Mouse (Mus musculus) stomach, postnatal 0 days (tissue): Measurements from ENCODE around the gene Gpr179. TPM values are rescaled to one million over a fixed set of nuclear protein-coding genes. Genes with fewer than 3 reads are reported as not detected.
"Not testable (repeated sequence)": the region's sequence is repeated elsewhere in the genome, so short reads cannot be mapped to it uniquely, and the experiment has no call there.

ENCODE experiments used
- ATAC-seq: fragments of 200-750 bp; cut with Nextera tagmentation; 2 replicates; pipeline ENCODE4 v1.8.0; 2017; ENCODE audit not compliant: low FRiP score, low TSS enrichment
- DNase-seq: peaks from one replicate; pipeline ENCODE4 v3.0.0-alpha.2; 2016; ENCODE audit warnings: low spot score
- H3K27ac ChIP-seq: fragments of 300-500 bp; sonication (generic); replicated peaks from 2 replicates; pipeline ENCODE4 v1.5.1; 2014; ENCODE audit warnings: mild to moderate bottlenecking, control low read depth
- H3K27me3 ChIP-seq: fragments of 300-500 bp; sonication (generic); 2 replicates; pipeline ENCODE4 v1.6.1; 2014; ENCODE audit warnings: low read length; ENCODE audit not compliant: control insufficient read depth, insufficient read depth
- H3K36me3 ChIP-seq: fragments of 300-500 bp; sonication (generic); 2 replicates; pipeline ENCODE4 v1.6.1; 2014; ENCODE audit warnings: low read length, mixed read lengths; ENCODE audit not compliant: control insufficient read depth, insufficient read depth
- H3K4me1 ChIP-seq: fragments of 300-500 bp; sonication (generic); replicated peaks from 2 replicates; pipeline ENCODE4 v1.6.1; 2014; ENCODE audit warnings: antibody characterized with exemption; ENCODE audit not compliant: control insufficient read depth, insufficient read depth
- H3K4me2 ChIP-seq: fragments of 300-500 bp; sonication (generic); replicated peaks from 2 replicates; pipeline ENCODE4 v1.6.1; 2014; ENCODE audit warnings: low read depth, mild to moderate bottlenecking, control low read depth, moderate library complexity
- H3K4me3 ChIP-seq: fragments of 300-500 bp; sonication (generic); 2 replicates; pipeline ENCODE4 v1.5.1; 2014; ENCODE audit warnings: low read depth, low read length, control low read depth
- H3K9ac ChIP-seq: fragments of 300-500 bp; sonication (generic); 2 replicates; pipeline ENCODE4 v1.6.1; 2014; ENCODE audit warnings: mild to moderate bottlenecking, low read length, control low read depth, mixed read lengths
- H3K9me3 ChIP-seq: fragments of 300-500 bp; sonication (generic); 2 replicates; pipeline ENCODE4 v1.6.1; 2016; ENCODE audit warnings: low read length; ENCODE audit not compliant: control insufficient read depth
- CTCF ChIP-seq: IDR thresholded peaks from 2 replicates; pipeline ENCODE4 v1.5.1; 2016; ENCODE audit warnings: antibody characterized with exemption, low read depth, mild to moderate bottlenecking, moderate library complexity
- EP300 ChIP-seq: optimal IDR thresholded peaks from 2 replicates; pipeline ENCODE3; 2016; ENCODE audit warnings: antibody characterized with exemption
- WGBS: fragments of 180-500 bp; shearing (Covaris S2); extraction: QIAGEN DNeasy Blood & Tissue Kit; methylation state at CpG from one replicate; pipeline ENCODE4 v1.1.7; 2014; 5-methylcytosine and 5-hydroxymethylcytosine counted together
- polyA plus RNA-seq: library from polyadenylated mRNA; unstranded; fragments of >200 nt; fragmentation: Nextera tagmentation; extraction: Ambion mirVana; gene quantifications from 2 replicates; pipeline ENCODE4 v1.2.1, GENCODE M21; 2015

Gpr179 gene
- polyA plus RNA-seq, 1 experiment from 2014 or later = 0.23 TPM

DNA sequence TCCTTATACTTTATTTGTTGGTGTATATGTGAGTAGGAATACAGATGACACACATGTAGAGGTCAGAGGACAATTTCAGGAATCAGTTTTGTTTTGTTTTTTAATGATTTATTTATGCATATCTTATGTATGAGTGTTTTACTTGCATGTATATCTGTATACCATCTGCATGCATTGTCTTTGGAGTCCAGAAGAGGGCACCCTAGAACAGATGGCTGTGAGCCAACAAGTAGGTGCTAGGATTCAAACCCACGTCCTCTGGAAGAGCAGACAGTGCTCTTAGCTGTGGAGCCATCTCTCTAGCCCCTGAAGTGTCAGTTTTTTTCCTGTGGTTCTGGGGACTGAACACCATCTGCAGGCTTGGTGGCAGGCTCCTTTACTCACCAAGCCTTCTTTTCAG, 26.7 kb downstream of the Gpr179 start:
- no peaks in the 10 kb centered on the region for H3K4me1 ChIP-seq
- DNase-seq (no peak), ATAC-seq (no peak)
- no peaks in the 10 kb centered on the region for H3K27me3 ChIP-seq
- peaks cover 14% of the 10 kb centered on the region for H3K36me3 ChIP-seq
- no peak overlapping the region for H3K4me2 ChIP-seq
- WGBS = 68% methylated on average over 1 of the region's 1 CpGs
- TF ChIP-seq CTCF = peak; percentile 57
- TF ChIP-seq EP300 = no peak
- H3K9ac ChIP-seq = no peak overlapping the region
- no peak overlapping the region for H3K27ac ChIP-seq
- no peak overlapping the region for H3K4me3 ChIP-seq
- H3K9me3 ChIP-seq = no peaks in the 10 kb centered on the region

DNA sequence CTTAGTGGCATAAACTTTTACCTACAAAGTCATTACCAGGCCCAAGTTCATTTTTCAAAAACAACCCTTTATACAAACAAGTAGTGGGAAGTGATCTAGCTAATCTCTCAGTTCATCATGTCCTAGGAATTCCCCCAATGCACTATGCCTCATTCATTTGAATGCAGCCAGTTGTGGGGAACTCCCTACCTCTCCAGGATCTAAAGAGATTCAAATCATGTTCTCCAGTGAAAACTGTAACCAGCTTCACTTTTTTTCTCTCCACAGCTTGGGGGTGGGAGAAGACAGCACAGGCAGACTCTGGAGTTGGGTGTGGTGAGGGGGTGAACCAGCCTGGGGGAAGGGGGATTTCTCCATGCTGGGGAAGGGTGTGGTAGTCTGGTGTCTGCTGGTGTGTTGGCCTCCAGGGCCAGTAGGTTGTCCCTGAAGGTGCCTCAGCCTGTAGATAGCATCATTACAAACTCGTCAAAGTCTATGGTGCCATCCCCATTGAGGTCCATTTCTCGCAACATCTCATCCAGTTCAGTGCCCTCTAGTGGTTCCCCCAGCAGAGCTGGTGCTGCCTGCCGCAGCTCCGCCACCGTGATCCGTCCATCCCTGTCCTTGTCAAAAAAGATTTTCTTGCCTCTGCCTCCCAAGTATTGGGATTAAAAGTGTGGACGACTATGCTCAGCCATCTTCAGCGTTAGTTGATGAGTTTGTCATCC, 29.8 kb downstream of the Gpr179 start:
- 80% methylated on average over 8 of the region's 8 CpGs for WGBS
- not testable (repeated sequence) for H3K9ac ChIP-seq, H3K4me1 ChIP-seq, H3K4me3 ChIP-seq, DNase-seq, H3K36me3 ChIP-seq, H3K27me3 ChIP-seq, H3K9me3 ChIP-seq, H3K27ac ChIP-seq, H3K4me2 ChIP-seq
- peak; percentile 51 for ATAC-seq

DNA sequence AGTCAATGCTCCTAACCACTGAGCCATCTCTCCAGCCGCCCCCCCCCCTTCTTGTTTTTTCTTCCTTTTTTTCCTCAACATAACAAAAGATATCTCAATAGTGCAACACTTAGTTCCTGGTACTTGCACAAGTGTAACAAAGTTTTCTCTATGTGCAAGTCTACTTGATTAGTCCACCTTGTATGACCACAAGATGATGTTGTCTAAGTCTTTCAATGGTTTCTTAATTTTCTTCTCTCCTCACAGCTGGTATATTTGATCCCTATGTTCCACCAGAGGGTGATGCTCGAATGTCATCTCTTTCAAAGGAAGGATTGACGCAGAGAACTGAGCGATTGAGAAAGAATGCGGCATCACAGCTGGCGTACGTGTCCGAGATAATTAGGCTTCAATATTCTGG, 30.7 kb downstream of the Gpr179 start:
- DNase-seq = no peak
- WGBS = 92% methylated on average over 8 of the region's 8 CpGs

DNA sequence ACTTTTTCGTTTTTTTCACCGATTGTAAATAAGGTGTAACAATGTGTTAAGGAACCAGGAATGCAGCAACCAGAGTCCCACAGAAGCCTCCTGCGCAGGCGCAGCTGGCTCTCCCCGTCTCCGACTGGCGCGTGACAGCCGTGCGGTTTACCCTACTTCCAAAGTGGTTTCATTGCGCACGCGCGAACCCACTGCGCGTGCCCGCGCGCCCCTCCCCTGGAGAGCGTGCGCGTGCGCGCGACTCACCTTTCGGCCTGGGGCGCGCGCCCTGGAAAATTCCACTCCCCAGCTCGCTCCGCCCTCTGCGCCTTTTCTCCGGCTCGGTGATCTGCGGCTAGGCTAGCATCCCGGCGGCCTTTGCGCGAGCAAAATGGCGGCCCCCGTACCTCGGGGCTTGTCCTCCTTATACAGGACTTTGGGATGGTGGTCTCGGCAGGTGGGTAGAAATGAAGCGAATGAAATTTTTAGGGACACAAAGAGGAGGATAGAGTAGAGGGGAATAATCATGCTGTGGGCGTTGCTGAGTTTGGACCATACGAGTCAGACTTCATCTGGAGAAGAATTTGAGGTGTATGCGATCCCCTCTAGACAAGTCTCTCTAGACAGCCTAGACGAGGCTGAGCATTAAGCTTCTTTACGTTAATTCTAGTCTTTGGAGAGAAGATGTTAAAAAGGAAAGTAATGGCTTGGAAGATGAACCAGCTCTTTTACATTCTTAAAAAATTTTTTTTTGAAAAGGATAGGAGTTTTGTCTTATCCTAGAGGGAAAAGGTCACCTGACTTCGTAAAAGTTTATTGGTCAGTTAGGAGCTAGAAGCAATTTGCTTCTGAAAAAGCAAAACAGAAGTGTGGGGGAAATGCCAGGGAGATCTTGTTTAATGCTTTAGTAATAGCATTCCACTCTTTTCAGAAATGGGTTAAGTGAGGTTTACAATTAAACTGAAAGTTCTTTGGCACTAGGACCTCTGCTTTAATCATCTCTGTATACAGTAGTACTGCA, 36.1 kb downstream of the Gpr179 start, which contains the start of gene Mrpl45:
Mrpl45 (plus strand) TSS at position 213 of the 1,000 bp plus-strand sequence.
- Histone ChIP-seq H3K27ac (peak within 1 kb of the TSS; percentile 73), H3K9ac (peak within 1 kb of the TSS; percentile 64), H3K9me3 (no peaks in the 10 kb centered on the region), H3K27me3 (no peaks in the 10 kb centered on the region), H3K4me1 (no peaks in the 10 kb centered on the region), H3K4me2 (peak within 1 kb of the TSS; percentile 60), H3K36me3 (no peaks in the 10 kb centered on the region), H3K4me3 (peak within 1 kb of the TSS; percentile 53)
- TF ChIP-seq EP300 (no peak), CTCF (peak; percentile 17; the same call in 1 of the 2 replicates)
- WGBS = under 1% methylated on average over 50 of the region's 50 CpGs
- DNase-seq (peak; percentile 99), ATAC-seq (peak; percentile 92)

More for the DNA sequence above, 30.7 kb downstream of the Gpr179 start:
- no peak for ATAC-seq
- no peaks in the 10 kb centered on the region for H3K27me3 ChIP-seq
- H3K36me3 ChIP-seq = peaks cover 5% of the 10 kb centered on the region; the same call in 1 of the 2 replicates
- H3K4me3 ChIP-seq = no peak overlapping the region
- no peak overlapping the region for H3K9ac ChIP-seq
- TF ChIP-seq CTCF = no peak
- no peak for TF ChIP-seq EP300
- no peaks in the 10 kb centered on the region for H3K9me3 ChIP-seq
- H3K4me1 ChIP-seq = no peaks in the 10 kb centered on the region
- no peak overlapping the region for H3K4me2 ChIP-seq
- H3K27ac ChIP-seq = no peak overlapping the region

DNA sequence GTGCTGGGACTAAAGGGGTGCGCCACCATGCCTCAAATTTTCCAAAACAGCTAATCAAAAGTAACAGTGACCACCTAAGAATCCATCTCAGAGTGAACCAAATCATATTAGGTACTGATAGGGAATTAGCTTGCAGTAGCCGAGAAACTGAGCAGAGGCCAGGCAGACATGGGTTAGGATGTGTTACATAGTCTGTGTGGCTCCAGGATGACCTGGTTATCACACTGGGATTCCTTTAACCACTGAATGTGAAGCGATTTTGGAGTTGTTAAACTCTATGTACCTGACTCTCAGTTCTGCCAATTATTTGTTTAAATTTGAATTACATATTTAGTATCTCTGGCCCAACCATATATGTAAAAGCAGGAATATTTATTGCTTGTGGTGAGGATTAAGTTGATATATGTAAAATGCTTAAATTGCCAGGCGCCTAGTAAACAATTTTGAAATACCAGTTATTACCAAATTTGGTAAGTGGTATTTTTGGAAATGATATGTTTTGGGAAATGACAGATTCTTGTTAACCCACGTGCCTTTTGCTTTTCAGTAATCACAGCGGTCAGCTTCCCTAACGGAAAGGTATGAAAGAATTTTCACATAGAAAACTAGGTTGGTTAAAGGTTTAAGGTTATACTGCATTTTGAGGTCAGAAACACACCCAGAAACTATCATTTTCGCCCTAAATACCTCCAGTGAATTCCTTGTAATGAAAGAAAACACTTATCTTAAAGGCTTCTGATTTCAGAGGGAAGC, 37.0 kb downstream of the Gpr179 start:
- Histone ChIP-seq H3K27ac (peak overlapping the region; percentile 70), H3K4me2 (peak overlapping the region; percentile 60), H3K27me3 (no peaks in the 10 kb centered on the region), H3K36me3 (no peaks in the 10 kb centered on the region), H3K4me1 (no peaks in the 10 kb centered on the region), H3K4me3 (peak overlapping the region; percentile 53), H3K9ac (no peak overlapping the region), H3K9me3 (no peaks in the 10 kb centered on the region)
- ATAC-seq = no peak
- TF ChIP-seq CTCF (no peak), EP300 (no peak)
- 36% methylated on average over 8 of the region's 8 CpGs for WGBS
- no peak for DNase-seq
